Mouse (Mus musculus): Measurements from ENCODE around the gene Selplg. TPM values are rescaled to one million over a fixed set of nuclear protein-coding genes. Genes with fewer than 3 reads are reported as not detected.

Gene Selplg
- polyA plus RNA-seq, 1 experiment: 13.6 TPM

GRCm38 (mm10) chr5:113830796-113831195 lies 1.6 kb downstream of the Selplg start:
- no peak overlapping the region for H3K27ac ChIP-seq (ENCODE audit: insufficient read depth, low read length)
- no peak overlapping the region for H3K4me3 ChIP-seq (replicated peaks; ENCODE audit: insufficient read depth, low read depth, low read length)
- no peaks in the 10 kb centered on the region for H3K27me3 ChIP-seq (ENCODE audit: control insufficient read depth, insufficient read depth, low read length)
- TF ChIP-seq CTCF (IDR thresholded peaks at IDR 0.05; ENCODE audit: borderline replicate concordance, insufficient read depth, low read depth, low read length) (no peak), POLR2A (IDR thresholded peaks at IDR 0.05; ENCODE audit: borderline replicate concordance, insufficient read depth, low read length) (no peak)
- 85% methylated on average over 5 of the region's 5 CpGs for WGBS
- DNase-seq: no peak
- no peaks in the 10 kb centered on the region for H3K4me1 ChIP-seq (ENCODE audit: control insufficient read depth, insufficient read depth, low read length)

GRCm38 (mm10) chr5:113830292-113830643 lies 2.2 kb downstream of the Selplg start:
- Histone ChIP-seq H3K4me3 (replicated peaks; ENCODE audit: insufficient read depth, low read depth, low read length) (no peak overlapping the region), H3K27me3 (ENCODE audit: control insufficient read depth, insufficient read depth, low read length) (no peaks in the 10 kb centered on the region), H3K4me1 (ENCODE audit: control insufficient read depth, insufficient read depth, low read length) (no peaks in the 10 kb centered on the region), H3K27ac (ENCODE audit: insufficient read depth, low read length) (no peak overlapping the region)
- DNase-seq: no peak
- TF ChIP-seq POLR2A (IDR thresholded peaks at IDR 0.05; ENCODE audit: borderline replicate concordance, insufficient read depth, low read length): no peak
- TF ChIP-seq CTCF (IDR thresholded peaks at IDR 0.05; ENCODE audit: borderline replicate concordance, insufficient read depth, low read depth, low read length): no peak
- WGBS: 71% methylated on average over 10 of the region's 10 CpGs

DNA sequence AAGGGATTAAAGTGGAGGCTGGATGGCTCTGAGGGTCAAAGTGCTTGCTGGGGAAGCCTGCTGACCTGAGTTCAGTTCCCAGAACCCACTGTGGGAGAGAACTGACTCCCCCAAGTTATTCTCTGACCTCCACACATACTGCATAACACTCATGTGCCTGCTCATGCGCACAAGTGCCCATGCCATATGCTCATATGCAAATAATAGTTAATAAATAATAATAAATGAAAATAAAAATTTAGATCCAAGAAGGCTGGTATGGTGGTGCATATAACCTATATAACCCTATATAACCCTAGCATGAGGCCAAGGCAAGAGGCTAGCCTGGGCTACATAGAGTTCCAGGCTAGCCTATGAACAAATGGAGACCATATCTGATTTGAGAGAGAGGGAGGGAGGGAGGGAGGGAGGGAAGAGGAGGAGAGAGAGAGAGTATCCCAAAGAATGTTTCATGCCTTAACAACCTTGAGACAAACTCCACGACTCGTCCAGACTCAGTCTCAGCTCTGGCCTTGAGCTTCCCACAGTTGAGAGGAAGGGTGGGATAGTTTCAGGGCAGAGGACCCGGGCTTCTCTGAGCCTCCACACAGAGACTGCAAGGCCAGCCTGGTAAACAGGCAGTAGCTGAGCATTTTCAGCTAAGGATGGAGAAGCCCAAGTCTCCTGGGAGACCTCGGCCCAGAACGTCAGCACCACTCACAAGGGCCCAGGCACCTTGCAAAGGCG lies 2.7 kb downstream of the Selplg start:
- 78% methylated on average over 7 of the region's 7 CpGs for WGBS
- Histone ChIP-seq H3K27me3 (ENCODE audit: control insufficient read depth, insufficient read depth, low read length) (no peaks in the 10 kb centered on the region), H3K27ac (ENCODE audit: insufficient read depth, low read length) (no peak overlapping the region), H3K4me3 (replicated peaks; ENCODE audit: insufficient read depth, low read depth, low read length) (no peak overlapping the region), H3K4me1 (ENCODE audit: control insufficient read depth, insufficient read depth, low read length) (no peaks in the 10 kb centered on the region)
- TF ChIP-seq POLR2A (IDR thresholded peaks at IDR 0.05; ENCODE audit: borderline replicate concordance, insufficient read depth, low read length): no peak
- TF ChIP-seq CTCF (IDR thresholded peaks at IDR 0.05; ENCODE audit: borderline replicate concordance, insufficient read depth, low read depth, low read length): no peak
- DNase-seq: no peak

- TF ChIP-seq CTCF (IDR thresholded peaks at IDR 0.05; ENCODE audit: borderline replicate concordance, insufficient read depth, low read depth, low read length) (no peak), POLR2A (IDR thresholded peaks at IDR 0.05; ENCODE audit: borderline replicate concordance, insufficient read depth, low read length) (no peak)
- no peak for DNase-seq
- Histone ChIP-seq H3K27ac (ENCODE audit: insufficient read depth, low read length) (no peak overlapping the region), H3K4me1 (ENCODE audit: control insufficient read depth, insufficient read depth, low read length) (no peaks in the 10 kb centered on the region), H3K27me3 (ENCODE audit: control insufficient read depth, insufficient read depth, low read length) (no peaks in the 10 kb centered on the region), H3K4me3 (replicated peaks; ENCODE audit: insufficient read depth, low read depth, low read length) (no peak overlapping the region)
- 69% methylated on average over 7 of the region's 7 CpGs for WGBS
Measured at GRCm38 (mm10) chr5:113828481-113828880, 4.0 kb downstream of the Selplg start.

- Histone ChIP-seq H3K27ac (ENCODE audit: insufficient read depth, low read length) (no peak overlapping the region), H3K27me3 (ENCODE audit: control insufficient read depth, insufficient read depth, low read length) (no peaks in the 10 kb centered on the region), H3K4me1 (ENCODE audit: control insufficient read depth, insufficient read depth, low read length) (no peaks in the 10 kb centered on the region), H3K4me3 (replicated peaks; ENCODE audit: insufficient read depth, low read depth, low read length) (no peak overlapping the region)
- DNase-seq: no peak
- WGBS: 65% methylated on average over 4 of the region's 4 CpGs
- TF ChIP-seq POLR2A (IDR thresholded peaks at IDR 0.05; ENCODE audit: borderline replicate concordance, insufficient read depth, low read length): no peak
- TF ChIP-seq CTCF (IDR thresholded peaks at IDR 0.05; ENCODE audit: borderline replicate concordance, insufficient read depth, low read depth, low read length): no peak
Measured at GRCm38 (mm10) chr5:113827991-113828411, 4.4 kb downstream of the Selplg start.

GRCm38 (mm10) chr5:113826619-113827018 lies 5.8 kb downstream of the Selplg start:
- 56% methylated on average over 4 of the region's 4 CpGs for WGBS
- no peak overlapping the region for H3K4me3 ChIP-seq (replicated peaks; ENCODE audit: insufficient read depth, low read depth, low read length)
- H3K4me1 ChIP-seq (ENCODE audit: control insufficient read depth, insufficient read depth, low read length): no peaks in the 10 kb centered on the region
- TF ChIP-seq POLR2A (IDR thresholded peaks at IDR 0.05; ENCODE audit: borderline replicate concordance, insufficient read depth, low read length) (no peak), CTCF (IDR thresholded peaks at IDR 0.05; ENCODE audit: borderline replicate concordance, insufficient read depth, low read depth, low read length) (no peak)
- no peaks in the 10 kb centered on the region for H3K27me3 ChIP-seq (ENCODE audit: control insufficient read depth, insufficient read depth, low read length)
- DNase-seq: no peak
- H3K27ac ChIP-seq (ENCODE audit: insufficient read depth, low read length): no peak overlapping the region

DNA sequence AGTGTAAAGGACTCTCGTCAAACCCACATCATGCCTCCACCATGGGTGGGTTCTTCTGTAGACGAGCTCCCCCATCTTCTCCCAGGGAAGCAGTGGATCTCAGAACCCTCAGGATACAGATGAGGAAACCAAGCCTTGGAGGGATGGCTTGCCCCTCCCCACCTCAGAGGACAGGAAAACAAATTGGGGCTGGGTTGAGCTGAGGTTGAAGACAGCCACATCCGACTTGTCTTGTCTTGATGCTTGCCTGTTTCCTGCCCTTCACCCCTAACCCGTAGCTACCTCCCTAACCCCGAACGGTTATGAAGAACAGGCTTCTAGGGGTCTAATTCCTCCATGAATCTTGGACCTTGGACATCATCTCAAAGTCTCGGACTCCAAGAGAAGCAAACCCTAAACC lies 6.9 kb downstream of the Selplg start:
- no peak overlapping the region for H3K4me3 ChIP-seq (replicated peaks; ENCODE audit: insufficient read depth, low read depth, low read length)
- DNase-seq: no peak
- H3K27me3 ChIP-seq (ENCODE audit: control insufficient read depth, insufficient read depth, low read length): no peaks in the 10 kb centered on the region
- H3K4me1 ChIP-seq (ENCODE audit: control insufficient read depth, insufficient read depth, low read length): no peaks in the 10 kb centered on the region
- 84% methylated on average over 7 of the region's 7 CpGs for WGBS
- TF ChIP-seq CTCF (IDR thresholded peaks at IDR 0.05; ENCODE audit: borderline replicate concordance, insufficient read depth, low read depth, low read length): no peak
- TF ChIP-seq POLR2A (IDR thresholded peaks at IDR 0.05; ENCODE audit: borderline replicate concordance, insufficient read depth, low read length): no peak
- H3K27ac ChIP-seq (ENCODE audit: insufficient read depth, low read length): no peak overlapping the region

GRCm38 (mm10) chr5:113824228-113824627 lies 8.2 kb downstream of the Selplg start:
- no peak overlapping the region for H3K4me3 ChIP-seq (replicated peaks; ENCODE audit: insufficient read depth, low read depth, low read length)
- H3K4me1 ChIP-seq (ENCODE audit: control insufficient read depth, insufficient read depth, low read length): no peaks in the 10 kb centered on the region
- TF ChIP-seq POLR2A (IDR thresholded peaks at IDR 0.05; ENCODE audit: borderline replicate concordance, insufficient read depth, low read length): no peak
- no peak for TF ChIP-seq CTCF (IDR thresholded peaks at IDR 0.05; ENCODE audit: borderline replicate concordance, insufficient read depth, low read depth, low read length)
- DNase-seq: no peak
- no peak overlapping the region for H3K27ac ChIP-seq (ENCODE audit: insufficient read depth, low read length)
- H3K27me3 ChIP-seq (ENCODE audit: control insufficient read depth, insufficient read depth, low read length): no peaks in the 10 kb centered on the region
- 87% methylated on average over 4 of the region's 4 CpGs for WGBS
